8 mouse cellular contexts compared by ENCODE assay signal in genomic region chr5:30233042-30233441, GRCm38 (mm10). TPM values are rescaled to one million over a fixed set of nuclear protein-coding genes. Genes with fewer than 3 reads are reported as not detected.
DNase-seq lines count a peak whose midpoint lies in the region; ATAC-seq and TF ChIP-seq lines count a peak whose summit lies in the region.

No protein-coding gene starts in this region.

- peak overlapping the region; percentile 76 to 80 for H3K4me3 ChIP-seq in heart, embryonic 14.5 days (ENCODE audit: control insufficient read depth in 1 of 2, insufficient read depth in 1 of 2, low read depth in 1 of 2, low read length in 2 of 2)
- H3K4me3 ChIP-seq in ES-E14 (ENCODE audit: insufficient read depth in 1 of 2, low read depth in 1 of 2, low read length in 2 of 2, poor library complexity in 1 of 2, severe bottlenecking in 1 of 2), result peak overlapping the region; percentile 74 to 78
- peak overlapping the region; percentile 83 for H3K4me3 ChIP-seq in liver, embryonic 15.5 days (replicated peaks)

- in situ Hi-C loops in ES-E14 (cut with MboI; ENCODE audit: low sequenced_read_pairs in 2 of 2, unreplicated experiment in 2 of 2), result no loop called here

- no peaks in the 10 kb centered on the region for H3K27me3 ChIP-seq in heart, embryonic 14.5 days (ENCODE audit: control insufficient read depth, insufficient read depth, low read length)
- H3K27me3 ChIP-seq in liver, embryonic 15.5 days, result no peaks in the 10 kb centered on the region

- H3K9me3 ChIP-seq in heart, embryonic 14.5 days (ENCODE audit: control insufficient read depth, low read length), result no peaks in the 10 kb centered on the region
- H3K9me3 ChIP-seq in ES-E14 (ENCODE audit: control insufficient read depth, insufficient read depth, low read depth, low read length), result peaks cover 7% of the 10 kb centered on the region; the same call in 1 of the 2 replicates
- H3K9me3 ChIP-seq in liver, embryonic 15.5 days (replicated peaks), result no peaks in the 10 kb centered on the region

- H3K27ac ChIP-seq in heart, embryonic 14.5 days (replicated peaks in 1 of 2; ENCODE audit: control insufficient read depth in 1 of 2, insufficient read depth in 1 of 2, low read depth in 2 of 2, low read length in 2 of 2), result peak overlapping the region; percentile 88 to 92
- 0 out of 2 replicates have a peak overlapping the region, but pooled peaks have one; percentile 15 for H3K27ac ChIP-seq in ES-E14 (ENCODE audit: insufficient read depth, low read depth, low read length, poor library complexity, severe bottlenecking)
- peak overlapping the region; percentile 87 for H3K27ac ChIP-seq in liver, embryonic 15.5 days (replicated peaks)

- DNase-seq in heart, adult 18-20 months, result no peak
- DNase-seq in ES-E14 (ENCODE audit: low read depth, low spot score), result peak; percentile 22
- DNase-seq in embryo, embryonic 11 days, result peak; percentile 60
- DNase-seq in induced T-regulatory cell, adult 2 months (ENCODE audit: low read depth), result peak; percentile 59
- peak; percentile 29 to 69 for DNase-seq in spleen, postnatal 4 days (ENCODE audit: low spot score in 2 of 2)
- no peak for DNase-seq in urinary bladder, adult 2 months (ENCODE audit: low spot score)

- no peaks in the 10 kb centered on the region for H3K36me3 ChIP-seq in heart, embryonic 14.5 days (ENCODE audit: control insufficient read depth, insufficient read depth, low read length)
- H3K36me3 ChIP-seq in ES-E14 (ENCODE audit: control insufficient read depth, insufficient read depth, low read length, poor library complexity, severe bottlenecking), result no peaks in the 10 kb centered on the region
- H3K36me3 ChIP-seq in liver, embryonic 15.5 days (replicated peaks), result peaks cover 6% of the 10 kb centered on the region

- 3% methylated on average over 15 of the region's 15 CpGs for WGBS in heart, embryonic 14.5 days
- WGBS in liver, embryonic 15.5 days (ENCODE audit: insufficient replicate concordance), result 2% methylated on average over 15 of the region's 15 CpGs

- H3K4me1 ChIP-seq in heart, embryonic 14.5 days (ENCODE audit: control insufficient read depth in 2 of 2, insufficient read depth in 2 of 2, low read length in 2 of 2), result peaks cover 0 to 20% of the 10 kb centered on the region in 2 experiments; a peak in 2 of 4 replicates
- H3K4me1 ChIP-seq in ES-E14 (ENCODE audit: control insufficient read depth in 2 of 2, insufficient read depth in 2 of 2, low read length in 2 of 2, poor library complexity in 1 of 2), result no peaks in the 10 kb centered on the region
- peaks cover 45% of the 10 kb centered on the region for H3K4me1 ChIP-seq in liver, embryonic 15.5 days (replicated peaks)

- H3K9ac ChIP-seq in heart, embryonic 14.5 days (ENCODE audit: low read length), result peak overlapping the region; percentile 83
- H3K9ac ChIP-seq in ES-E14 (ENCODE audit: insufficient read depth, low read depth, low read length, poor library complexity, severe bottlenecking), result peak overlapping the region; percentile 84
- peak overlapping the region; percentile 75 for H3K9ac ChIP-seq in liver, embryonic 15.5 days

- no peak for ATAC-seq in heart, embryonic 14.5 days (ENCODE audit: insufficient number of reproducible peaks, insufficient read depth, low FRiP score, low read depth)
- no peak for ATAC-seq in liver, embryonic 15.5 days (ENCODE audit: insufficient read depth)

- peak overlapping the region; percentile 93 for H3K4me2 ChIP-seq in heart, embryonic 14.5 days (ENCODE audit: low read length)
- peak overlapping the region; percentile 92 for H3K4me2 ChIP-seq in liver, embryonic 15.5 days

TF ChIP-seq in ES-E14, 5 proteins besides CTCF, POLR2A, EP300 and RAD21:
- TF ChIP-seq HCFC1 (IDR thresholded peaks at IDR 0.05; ENCODE audit: borderline replicate concordance, insufficient read depth, low read length) (no peak), CHD2 (IDR thresholded peaks at IDR 0.05; ENCODE audit: low read depth, low read length) (no peak), ZNF384 (IDR thresholded peaks at IDR 0.05; ENCODE audit: low read depth, low read length) (no peak), ZC3H11A (IDR thresholded peaks at IDR 0.05; ENCODE audit: borderline replicate concordance, low read depth, low read length) (no peak), MAFK (IDR thresholded peaks at IDR 0.05; ENCODE audit: insufficient read depth, low read depth, low read length) (no peak)

RNA-seq across cellular contexts. Expression of gene Selenoi, which starts 0.7 kb away (rescaled TPM):
- polyA plus RNA-seq in heart, embryonic 14.5 days (2014; fragmentation: Nextera tagmentation; extraction: Ambion mirVana), result 18.1 and 18.7 TPM in 2 replicates
- total RNA-seq in heart, adult 18-20 months (2021), result 10 to 100 TPM; 16.6 to 18.5 TPM
- 104 and 110 TPM in 2 replicates for total RNA-seq in ES-E14 (2012; rRNA removed)
- polyA plus RNA-seq in liver, embryonic 15.5 days (2015; fragmentation: Nextera tagmentation; extraction: Ambion mirVana), result 13.3 and 14.1 TPM in 2 replicates
- 19.0 and 19.4 TPM in 2 replicates for polyA plus RNA-seq in urinary bladder, adult 2 months (2012; rRNA removed)

RNA-seq across cellular contexts. Expression of gene Adgrf3, which starts 27.5 kb away (rescaled TPM):
- polyA plus RNA-seq in heart, embryonic 14.5 days (2014; fragmentation: Nextera tagmentation; extraction: Ambion mirVana), result 0.45 and 0.86 TPM in 2 replicates
- total RNA-seq in heart, adult 18-20 months (2021), result under 1 TPM in 1 of 2 experiments, not detected in 1; 0.59 TPM
- 0.58 and 0.71 TPM in 2 replicates for total RNA-seq in ES-E14 (2012; rRNA removed)
- polyA plus RNA-seq in liver, embryonic 15.5 days (2015; fragmentation: Nextera tagmentation; extraction: Ambion mirVana), result not detected in 2 replicates
- polyA plus RNA-seq in urinary bladder, adult 2 months (2012; rRNA removed), result 0.01 TPM in 1 of 2 replicates, not detected in the other

RNA-seq across cellular contexts. Expression of gene Drc1, which starts 48.1 kb away (rescaled TPM):
- polyA plus RNA-seq in heart, embryonic 14.5 days (2014; fragmentation: Nextera tagmentation; extraction: Ambion mirVana), result not detected in 2 replicates
- total RNA-seq in heart, adult 18-20 months (2021), result under 1 TPM in 1 of 2 experiments, not detected in 1; 0.49 TPM
- 0.54 and 0.74 TPM in 2 replicates for total RNA-seq in ES-E14 (2012; rRNA removed)
- 1.5 TPM in 2 replicates for polyA plus RNA-seq in liver, embryonic 15.5 days (2015; fragmentation: Nextera tagmentation; extraction: Ambion mirVana)
- polyA plus RNA-seq in urinary bladder, adult 2 months (2012; rRNA removed), result 0.04 TPM in 1 of 2 replicates, not detected in the other

Comparison
In these comparisons a context has a peak if more than half of its experiments do, and no peak if none do; other contexts are left out.
1. H3K27ac ChIP-seq: peak in every context shown above with its lines; median percentile 90 in heart, embryonic 14.5 days; 87 in liver, embryonic 15.5 days; 15 in ES-E14.
2. DNase-seq: peak in ES-E14 (single experiment), embryo, embryonic 11 days (single experiment), induced T-regulatory cell, adult 2 months (single experiment) and spleen, postnatal 4 days (2 of 2); none in heart, adult 18-20 months (0 of 2) and urinary bladder, adult 2 months (single experiment).
3. Peak in every context shown above with its lines, with median percentiles within 50 percentile points of each other: H3K4me3 ChIP-seq and H3K9ac ChIP-seq.